Mouse (Mus musculus): Measurements from ENCODE around the gene 4930556J24Rik. TPM values are rescaled to one million over a fixed set of nuclear protein-coding genes. Genes with fewer than 3 reads are reported as not detected.

The 4930556J24Rik gene
- total and polyA plus RNA-seq, 2 experiments = 0.09 TPM; not detected in 1

DNA sequence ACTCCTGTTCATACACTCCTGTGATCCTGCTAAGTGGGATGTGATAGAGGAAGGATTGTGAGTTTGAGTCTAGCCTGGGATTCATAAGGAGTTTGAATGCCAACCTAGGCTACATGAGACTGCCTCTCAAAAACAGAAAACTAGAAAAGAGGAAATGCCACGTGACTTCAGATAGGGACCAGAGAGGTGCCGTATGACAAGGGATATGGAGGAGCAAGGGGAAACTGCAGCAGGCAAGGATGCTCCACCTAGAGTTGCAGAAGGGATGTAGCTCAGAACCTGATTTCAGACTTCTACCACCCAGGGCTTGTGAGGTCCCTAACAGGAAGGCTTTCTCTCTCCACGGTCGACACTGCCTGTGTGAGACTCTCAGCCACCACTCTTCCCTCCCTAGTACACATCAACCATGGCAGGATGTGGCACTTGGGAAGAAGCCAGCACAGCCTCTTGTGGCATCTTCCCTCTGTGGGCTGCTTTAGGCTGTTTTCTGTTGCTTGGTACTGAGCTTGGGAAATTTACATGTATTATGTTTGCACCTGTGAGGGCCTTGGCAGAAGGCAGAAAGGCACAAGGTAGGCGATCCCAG, 28.7 kb upstream of the 4930556J24Rik start:
- WGBS = 69% methylated on average over 5 of the region's 5 CpGs
- no peak for DNase-seq (ENCODE audit: extremely low read depth, low read depth, low spot score)
- H3K4me1 ChIP-seq (ENCODE audit: control insufficient read depth, insufficient read depth, low read length) = 0 out of 2 replicates have a peak, but pooled peaks cover 1% of the 10 kb centered on the region

DNA sequence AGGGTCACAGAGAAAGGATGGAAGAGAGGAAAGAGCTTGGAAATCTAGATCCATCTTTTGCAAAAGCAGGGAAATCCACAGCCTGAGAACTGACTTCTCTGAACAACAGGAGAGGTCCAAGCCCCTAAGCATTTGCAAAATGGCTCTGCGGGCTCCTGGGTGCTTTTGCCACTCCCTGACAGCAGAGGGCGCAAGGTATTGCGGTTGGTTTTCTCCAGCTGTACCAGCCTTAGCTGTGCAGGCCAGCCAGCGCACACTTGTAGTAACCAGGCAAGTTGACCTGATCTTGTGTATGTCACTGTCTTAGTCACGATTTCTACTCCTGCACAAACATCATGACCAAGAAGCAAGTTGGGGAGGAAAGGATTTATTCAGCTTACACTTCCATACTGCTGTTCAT, 25.0 kb upstream of the 4930556J24Rik start:
- H3K27me3 ChIP-seq (ENCODE audit: control insufficient read depth, insufficient read depth, low read length) = no peaks in the 10 kb centered on the region
- WGBS = 5% methylated on average over 5 of the region's 5 CpGs

More for the DNA sequence above, 28.7 kb upstream of the 4930556J24Rik start:
- TF ChIP-seq CTCF (IDR thresholded peaks at IDR 0.05; ENCODE audit: low read depth, low read length) (no peak), POLR2A (IDR thresholded peaks at IDR 0.05; ENCODE audit: extremely low read depth, insufficient read depth, low read length) (no peak)
- Histone ChIP-seq H3K79me2 (ENCODE audit: control insufficient read depth, insufficient read depth, low read length) (no peaks in the 10 kb centered on the region), H3K27ac (replicated peaks; ENCODE audit: insufficient read depth, low read depth, low read length) (no peak overlapping the region), H3K27me3 (ENCODE audit: control insufficient read depth, insufficient read depth, low read length) (no peaks in the 10 kb centered on the region), H3K4me3 (ENCODE audit: insufficient read depth, low read depth, low read length) (no peak overlapping the region), H3K36me3 (ENCODE audit: control insufficient read depth, insufficient read depth, low read length) (no peaks in the 10 kb centered on the region), H3K9ac (ENCODE audit: low read depth, low read length) (no peak overlapping the region)

DNA sequence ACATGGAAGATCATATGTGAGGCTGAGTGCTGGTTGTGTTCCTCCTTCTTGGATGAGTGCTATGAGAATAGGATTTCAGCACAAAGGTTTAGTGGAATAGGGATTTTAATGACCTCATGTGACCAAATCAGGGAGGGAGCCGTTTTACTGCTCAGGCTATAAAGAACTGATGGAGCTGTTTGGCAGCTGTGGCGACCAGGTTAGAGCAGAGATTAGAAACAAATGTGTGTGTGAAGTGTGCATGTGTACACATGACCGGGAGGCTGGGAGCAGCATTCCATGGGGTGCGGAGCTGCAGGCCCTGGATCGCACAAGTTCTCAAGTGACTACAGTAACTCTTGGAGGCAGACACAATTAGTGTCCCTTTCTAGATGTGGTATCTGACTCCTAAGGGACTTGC, 23.0 kb upstream of the 4930556J24Rik start:
- H3K4me1 ChIP-seq (ENCODE audit: control insufficient read depth, insufficient read depth, low read length) = no peaks in the 10 kb centered on the region
- no peaks in the 10 kb centered on the region for H3K79me2 ChIP-seq (ENCODE audit: control insufficient read depth, insufficient read depth, low read length)
- DNase-seq (ENCODE audit: extremely low read depth, low read depth, low spot score) = no peak
- no peak overlapping the region for H3K9ac ChIP-seq (ENCODE audit: low read depth, low read length)
- no peaks in the 10 kb centered on the region for H3K27me3 ChIP-seq (ENCODE audit: control insufficient read depth, insufficient read depth, low read length)
- H3K4me3 ChIP-seq (ENCODE audit: insufficient read depth, low read depth, low read length) = no peak overlapping the region
- H3K27ac ChIP-seq (replicated peaks; ENCODE audit: insufficient read depth, low read depth, low read length) = no peak overlapping the region
- WGBS = 89% methylated on average over 5 of the region's 5 CpGs
- TF ChIP-seq POLR2A (IDR thresholded peaks at IDR 0.05; ENCODE audit: extremely low read depth, insufficient read depth, low read length) (no peak), CTCF (IDR thresholded peaks at IDR 0.05; ENCODE audit: low read depth, low read length) (no peak)
- H3K36me3 ChIP-seq (ENCODE audit: control insufficient read depth, insufficient read depth, low read length) = no peaks in the 10 kb centered on the region

More for the DNA sequence above, 25.0 kb upstream of the 4930556J24Rik start:
- H3K4me1 ChIP-seq (ENCODE audit: control insufficient read depth, insufficient read depth, low read length) = no peaks in the 10 kb centered on the region
- H3K9ac ChIP-seq (ENCODE audit: low read depth, low read length) = no peak overlapping the region
- no peak for TF ChIP-seq POLR2A (IDR thresholded peaks at IDR 0.05; ENCODE audit: extremely low read depth, insufficient read depth, low read length)
- peak; percentile 96 for TF ChIP-seq CTCF (IDR thresholded peaks at IDR 0.05; ENCODE audit: low read depth, low read length)
- peak; percentile 52 for DNase-seq (ENCODE audit: extremely low read depth, low read depth, low spot score)
- no peak overlapping the region for H3K27ac ChIP-seq (replicated peaks; ENCODE audit: insufficient read depth, low read depth, low read length)
- H3K79me2 ChIP-seq (ENCODE audit: control insufficient read depth, insufficient read depth, low read length) = no peaks in the 10 kb centered on the region
- H3K36me3 ChIP-seq (ENCODE audit: control insufficient read depth, insufficient read depth, low read length) = no peaks in the 10 kb centered on the region
- H3K4me3 ChIP-seq (ENCODE audit: insufficient read depth, low read depth, low read length) = no peak overlapping the region

DNA sequence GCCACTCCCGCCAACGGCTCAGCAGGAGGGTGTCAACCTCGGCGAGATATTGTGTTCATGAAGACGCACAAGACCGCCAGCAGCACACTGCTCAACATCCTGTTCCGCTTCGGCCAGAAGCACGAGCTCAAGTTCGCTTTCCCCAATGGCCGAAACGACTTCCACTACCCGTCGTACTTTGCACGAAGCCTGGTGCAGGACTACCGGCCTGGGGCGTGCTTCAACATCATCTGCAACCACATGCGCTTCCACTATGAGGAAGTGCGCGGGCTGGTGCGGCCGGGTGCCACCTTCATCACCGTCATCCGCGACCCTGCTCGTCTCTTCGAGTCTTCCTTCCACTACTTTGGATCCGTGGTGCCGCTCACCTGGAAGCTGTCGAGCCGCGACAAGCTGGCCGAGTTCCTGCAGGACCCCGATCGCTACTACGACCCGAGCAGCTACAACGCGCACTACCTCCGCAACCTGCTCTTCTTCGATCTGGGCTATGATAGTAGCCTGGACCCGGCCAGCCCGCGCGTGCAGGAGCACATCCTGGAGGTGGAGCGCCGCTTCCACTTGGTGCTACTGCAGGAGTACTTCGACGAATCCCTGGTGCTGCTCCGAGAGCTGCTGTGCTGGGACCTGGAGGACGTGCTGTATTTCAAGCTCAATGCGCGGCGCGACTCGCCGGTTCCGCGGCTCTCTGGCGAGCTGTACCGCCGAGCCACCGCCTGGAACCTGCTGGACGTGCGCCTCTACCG, 21.6 kb upstream of the 4930556J24Rik start:
- Histone ChIP-seq H3K27me3 (ENCODE audit: control insufficient read depth, insufficient read depth, low read length) (no peaks in the 10 kb centered on the region), H3K9ac (ENCODE audit: low read depth, low read length) (no peak overlapping the region), H3K27ac (replicated peaks; ENCODE audit: insufficient read depth, low read depth, low read length) (no peak overlapping the region), H3K4me1 (ENCODE audit: control insufficient read depth, insufficient read depth, low read length) (no peaks in the 10 kb centered on the region), H3K36me3 (ENCODE audit: control insufficient read depth, insufficient read depth, low read length) (no peaks in the 10 kb centered on the region), H3K79me2 (ENCODE audit: control insufficient read depth, insufficient read depth, low read length) (no peaks in the 10 kb centered on the region), H3K4me3 (ENCODE audit: insufficient read depth, low read depth, low read length) (peak overlapping the region; percentile 9; the same call in 1 of the 2 replicates)
- no peak for DNase-seq (ENCODE audit: extremely low read depth, low read depth, low spot score)
- TF ChIP-seq POLR2A (IDR thresholded peaks at IDR 0.05; ENCODE audit: extremely low read depth, insufficient read depth, low read length) (no peak), CTCF (IDR thresholded peaks at IDR 0.05; ENCODE audit: low read depth, low read length) (no peak)
- WGBS = 58% methylated on average over 66 of the region's 66 CpGs

DNA sequence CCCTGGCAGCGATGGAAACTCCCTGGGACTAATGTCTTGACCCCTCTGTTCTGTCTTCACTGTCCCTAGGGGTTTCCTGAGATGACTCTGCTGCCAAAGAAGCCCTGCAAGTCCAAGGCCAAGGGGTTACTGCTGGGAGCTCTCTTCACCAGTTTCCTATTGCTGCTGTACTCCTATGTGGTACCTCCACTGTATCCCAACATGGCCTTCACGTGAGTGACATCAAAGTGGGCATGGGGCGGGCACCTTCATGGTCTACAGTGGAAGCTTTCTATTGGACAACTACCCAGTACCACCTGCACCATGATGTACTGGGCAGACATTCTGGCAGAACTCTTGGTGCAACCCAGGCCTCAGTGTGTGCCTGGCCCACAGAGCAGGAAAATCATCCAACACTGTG, 20.3 kb upstream of the 4930556J24Rik start:
- 92% methylated on average over 3 of the region's 3 CpGs for whole genome bisulfite sequencing
- Histone ChIP-seq H3K4me3 (ENCODE audit: insufficient read depth, low read depth, low read length) (no peak overlapping the region), H3K79me2 (ENCODE audit: control insufficient read depth, insufficient read depth, low read length) (no peaks in the 10 kb centered on the region), H3K9ac (ENCODE audit: low read depth, low read length) (no peak overlapping the region), H3K36me3 (ENCODE audit: control insufficient read depth, insufficient read depth, low read length) (no peaks in the 10 kb centered on the region), H3K27me3 (ENCODE audit: control insufficient read depth, insufficient read depth, low read length) (no peaks in the 10 kb centered on the region), H3K27ac (replicated peaks; ENCODE audit: insufficient read depth, low read depth, low read length) (no peak overlapping the region), H3K4me1 (ENCODE audit: control insufficient read depth, insufficient read depth, low read length) (no peaks in the 10 kb centered on the region)
- no peak for DNase-seq (ENCODE audit: extremely low read depth, low read depth, low spot score)
- TF ChIP-seq POLR2A (IDR thresholded peaks at IDR 0.05; ENCODE audit: extremely low read depth, insufficient read depth, low read length) = no peak
- no peak for TF ChIP-seq CTCF (IDR thresholded peaks at IDR 0.05; ENCODE audit: low read depth, low read length)

DNA sequence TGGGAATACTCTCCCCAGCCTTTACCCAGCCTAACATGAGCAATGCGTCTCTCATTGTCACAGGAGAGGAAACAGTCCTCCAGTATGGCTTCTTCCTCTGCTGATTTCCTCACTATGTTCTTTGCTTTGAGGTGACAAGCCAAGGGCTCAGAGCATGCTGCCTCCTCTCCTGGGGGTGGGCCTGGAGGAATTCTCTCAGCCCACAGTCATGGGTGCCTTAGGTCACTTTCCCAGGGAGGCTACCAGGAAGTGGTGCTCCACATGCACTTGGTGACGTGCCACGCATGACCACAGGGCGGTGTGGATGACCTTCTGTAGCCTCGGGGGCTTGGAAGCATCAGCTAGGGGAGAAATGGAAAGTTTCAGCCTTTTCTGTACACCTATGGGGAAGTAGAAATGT, 18.9 kb upstream of the 4930556J24Rik start:
- H3K36me3 ChIP-seq (ENCODE audit: control insufficient read depth, insufficient read depth, low read length) = no peaks in the 10 kb centered on the region
- 80% methylated on average over 5 of the region's 5 CpGs for WGBS
- H3K4me1 ChIP-seq (ENCODE audit: control insufficient read depth, insufficient read depth, low read length) = no peaks in the 10 kb centered on the region
- no peak overlapping the region for H3K27ac ChIP-seq (replicated peaks; ENCODE audit: insufficient read depth, low read depth, low read length)
- no peaks in the 10 kb centered on the region for H3K27me3 ChIP-seq (ENCODE audit: control insufficient read depth, insufficient read depth, low read length)
- DNase-seq (ENCODE audit: extremely low read depth, low read depth, low spot score) = no peak
- no peak overlapping the region for H3K4me3 ChIP-seq (ENCODE audit: insufficient read depth, low read depth, low read length)
- no peak for TF ChIP-seq CTCF (IDR thresholded peaks at IDR 0.05; ENCODE audit: low read depth, low read length)
- TF ChIP-seq POLR2A (IDR thresholded peaks at IDR 0.05; ENCODE audit: extremely low read depth, insufficient read depth, low read length) = no peak
- no peak overlapping the region for H3K9ac ChIP-seq (ENCODE audit: low read depth, low read length)
- H3K79me2 ChIP-seq (ENCODE audit: control insufficient read depth, insufficient read depth, low read length) = no peaks in the 10 kb centered on the region
